9 mouse cellular contexts compared by ENCODE assay signal in the genomic region with DNA sequence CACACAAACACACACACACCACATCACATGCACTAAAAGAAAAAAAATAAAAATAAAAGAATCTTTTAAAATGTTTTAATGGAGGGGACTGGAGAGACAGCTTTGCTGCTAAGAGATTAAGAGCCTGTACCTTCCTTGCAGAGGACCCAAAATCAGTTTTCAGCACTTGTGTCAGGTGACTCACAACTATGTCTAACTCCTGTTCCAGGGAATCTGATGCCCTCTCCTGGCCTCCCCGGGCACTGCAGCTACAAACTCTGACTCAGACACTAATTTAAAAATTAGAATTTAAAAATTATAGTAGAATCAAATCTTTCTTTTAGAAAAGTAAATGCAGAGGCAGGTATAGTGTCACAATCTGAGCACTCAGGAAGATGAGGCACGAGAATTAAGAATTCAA. TPM values are rescaled to one million over a fixed set of nuclear protein-coding genes. Genes with fewer than 3 reads are reported as not detected.
DNase-seq lines count a peak whose midpoint lies in the region; ATAC-seq and TF ChIP-seq lines count a peak whose summit lies in the region.
"Had no signal": no experiment of that assay in that cellular context is flagged by ENCODE, and none has a peak within 500 bp of the region (broad histone marks: within the 10 kb centered on the region; RNA-seq: fewer than 3 reads in every experiment).

No protein-coding gene starts in this region.

- H3K36me3 ChIP-seq in spleen, adult 2 months (ENCODE audit: control insufficient read depth, insufficient read depth, low read length) = peaks cover 22% of the 10 kb centered on the region

- H3K4me1 ChIP-seq in spleen, adult 2 months (ENCODE audit: control insufficient read depth, insufficient read depth, insufficient read length) = no peaks in the 10 kb centered on the region
- H3K4me1 ChIP-seq: hindbrain, embryonic 15.5 days had no signal

- no peaks in the 10 kb centered on the region for H3K27me3 ChIP-seq in spleen, adult 2 months (ENCODE audit: control insufficient read depth, insufficient read depth, low read length)
- H3K27me3 ChIP-seq: hindbrain, embryonic 15.5 days had no signal

- 84% methylated on average over 2 of the region's 2 CpGs for WGBS in spleen, adult 2 months

- no peak for TF ChIP-seq POLR2A in spleen, adult 2 months (IDR thresholded peaks at IDR 0.05; ENCODE audit: low read depth, low read length)

- intact Hi-C loops in gastrocnemius, postnatal 36 days (cut with DNase I) = no loop called here

- H3K27ac ChIP-seq in spleen, adult 2 months (ENCODE audit: insufficient read depth, low read length) = no peak overlapping the region
- H3K27ac ChIP-seq: hindbrain, embryonic 15.5 days had no signal

- no peak overlapping the region for H3K4me3 ChIP-seq in spleen, adult 2 months (ENCODE audit: extremely low read depth, insufficient read depth, insufficient read length)
- H3K4me3 ChIP-seq: hindbrain, embryonic 15.5 days had no signal

- ATAC-seq in megakaryocyte, adult 5-6 weeks (ENCODE audit: poor library complexity, severe bottlenecking) = 0 out of 2 replicates have a peak, but pooled peaks have one; percentile 38
- no peak for ATAC-seq in granulocyte monocyte progenitor cell, adult 5-6 weeks (replicated peaks; ENCODE audit: poor library complexity, severe bottlenecking)
- no peak for ATAC-seq in cerebellum, adult (ENCODE audit: insufficient number of reproducible peaks, low FRiP score, low TSS enrichment)

- peak; percentile 44 for DNase-seq in gastrocnemius, postnatal 10 days
- DNase-seq in gastrocnemius, postnatal 36 days = no peak
- peak in 1 of 2 experiments; percentile 41 for DNase-seq in spleen, adult 2 months (ENCODE audit: low read depth in 1 of 2, low spot score in 2 of 2)
- no peak for DNase-seq in spleen, adult 12 weeks (ENCODE audit: low spot score)
- peak; percentile 15 for DNase-seq in c-Kit-positive CD71-positive TER-119-negative erythroid progenitor cells, embryonic 14.5 days (ENCODE audit: low read depth)

- peak; percentile 36; the same call in 1 of the 2 replicates for TF ChIP-seq CTCF in spleen, adult 2 months (IDR thresholded peaks at IDR 0.05; ENCODE audit: extremely low read depth, insufficient read depth, insufficient read length, insufficient replicate concordance)

RNA-seq across cellular contexts. Expression of gene Pex16, which starts 51.8 kb away (rescaled TPM):
- total RNA-seq in gastrocnemius, postnatal 10 days (2021) = 10 to 100 TPM; 19.0 to 22.2 TPM
- total RNA-seq in gastrocnemius, postnatal 36 days (2021) = 10 to 100 TPM; 14.1 to 23.0 TPM
- polyA plus RNA-seq in spleen, adult 2 months (2012; rRNA removed) = 36.9 and 47.5 TPM in 2 replicates
- total RNA-seq in megakaryocyte, adult 5-6 weeks (2015) = 13.8 and 18.1 TPM in 2 replicates
- 7.4 and 17.4 TPM in 2 replicates for total RNA-seq in megakaryocyte, adult 5-6 weeks (2017)
- 13.2 and 21.1 TPM in 2 replicates for total RNA-seq in granulocyte monocyte progenitor cell, adult 5-6 weeks (2014; fragmentation: Nextera tagmentation)
- 15.3 and 17.0 TPM in 2 replicates for total RNA-seq in granulocyte monocyte progenitor cell, adult 5-6 weeks (2017)

RNA-seq across cellular contexts. Expression of gene Large2, which starts 52.0 kb away (rescaled TPM):
- under 1 TPM; 0.40 to 0.70 TPM for total RNA-seq in gastrocnemius, postnatal 10 days (2021)
- total RNA-seq in gastrocnemius, postnatal 36 days (2021) = under 1 TPM; 0.52 to 0.84 TPM
- 1.9 and 2.5 TPM in 2 replicates for polyA plus RNA-seq in spleen, adult 2 months (2012; rRNA removed)
- not detected in 2 replicates for total RNA-seq in megakaryocyte, adult 5-6 weeks (2015)
- total RNA-seq in megakaryocyte, adult 5-6 weeks (2017) = not detected in 2 replicates
- 0.75 and 2.5 TPM in 2 replicates for total RNA-seq in granulocyte monocyte progenitor cell, adult 5-6 weeks (2014; fragmentation: Nextera tagmentation)
- total RNA-seq in granulocyte monocyte progenitor cell, adult 5-6 weeks (2017) = 0.13 TPM in 1 of 2 replicates, not detected in the other

RNA-seq across cellular contexts. Expression of gene 1700029I15Rik, which starts 59.7 kb away (rescaled TPM):
- 1 to 10 TPM in 1 of 2 experiments, under 1 TPM in 1; 0.80 to 1.9 TPM for total RNA-seq in gastrocnemius, postnatal 10 days (2021)
- total RNA-seq in gastrocnemius, postnatal 36 days (2021) = under 1 TPM; 0.81 to 0.99 TPM
- 2.0 and 2.8 TPM in 2 replicates for polyA plus RNA-seq in spleen, adult 2 months (2012; rRNA removed)
- total RNA-seq in megakaryocyte, adult 5-6 weeks (2015) = 2.6 and 3.5 TPM in 2 replicates
- total RNA-seq in megakaryocyte, adult 5-6 weeks (2017) = 1.5 and 3.1 TPM in 2 replicates
- 0.24 and 5.1 TPM in 2 replicates for total RNA-seq in granulocyte monocyte progenitor cell, adult 5-6 weeks (2014; fragmentation: Nextera tagmentation)
- total RNA-seq in granulocyte monocyte progenitor cell, adult 5-6 weeks (2017) = 0.82 and 3.6 TPM in 2 replicates

Comparison
In these comparisons a context has a peak if more than half of its experiments do, and no peak if none do; other contexts are left out.
1. DNase-seq: peak in gastrocnemius, postnatal 10 days (single experiment) and c-Kit-positive CD71-positive TER-119-negative erythroid progenitor cells, embryonic 14.5 days (single experiment); none in gastrocnemius, postnatal 36 days (0 of 2) and spleen, adult 12 weeks (single experiment).